Mouse (Mus musculus): ENCODE measurements at regions not wholly inside any gene's neighbourhood (a gene's known extent, or its start where the extent isn't known, plus 50 kb on each side); places are given as distances from the start of the nearest gene placed in this dataset.
A peak's percentile ranks its signal among the peaks of the same experiment; 100 is the strongest.

- DNase-seq, result no peak
These were observed 132.2 kb upstream of the B3gat2 start for GRCm38 (mm10) chr1:23629366-23629765.

- no peak for DNase-seq
These were observed 116.5 kb upstream of the B3gat2 start for GRCm38 (mm10) chr1:23645093-23645492.

- no peak for DNase-seq
These were observed 112.6 kb upstream of the B3gat2 start for GRCm38 (mm10) chr1:23648875-23649506.

GRCm38 (mm10) chr1:23649886-23650285 lies 111.7 kb upstream of the B3gat2 start:
- DNase-seq, result no peak

- DNase-seq, result no peak
These were observed 107.9 kb upstream of the B3gat2 start for GRCm38 (mm10) chr1:23653628-23654027.

GRCm38 (mm10) chr1:23655768-23656167 lies 105.8 kb upstream of the B3gat2 start:
- DNase-seq, result no peak

GRCm38 (mm10) chr1:23656302-23656701 lies 105.3 kb upstream of the B3gat2 start:
- peak; percentile 37 for DNase-seq

- DNase-seq, result no peak
These were observed 104.8 kb upstream of the B3gat2 start for GRCm38 (mm10) chr1:23656718-23657117.

- no peak for DNase-seq
These were observed 91.0 kb upstream of the B3gat2 start for GRCm38 (mm10) chr1:23670514-23670913.

- DNase-seq, result no peak
These were observed 87.2 kb upstream of the B3gat2 start for GRCm38 (mm10) chr1:23674357-23674756.

GRCm38 (mm10) chr1:23676301-23676700 lies 85.3 kb upstream of the B3gat2 start:
- DNase-seq, result no peak

GRCm38 (mm10) chr1:23689398-23689797 lies 72.2 kb upstream of the B3gat2 start:
- DNase-seq, result no peak

- DNase-seq, result peak; percentile 76
These were observed 56.1 kb upstream of the B3gat2 start for GRCm38 (mm10) chr1:23705489-23705888.

GRCm38 (mm10) chr1:23706450-23706849 lies 55.1 kb upstream of the B3gat2 start:
- peak; percentile 6 for DNase-seq
